Mouse (Mus musculus) neural tube, embryonic 14.5 days (tissue): ENCODE measurements around the gene Lrrc3c. TPM values are rescaled to one million over a fixed set of nuclear protein-coding genes. Genes with fewer than 3 reads are reported as not detected.

Experiments
- ATAC-seq: fragments of 200-750 bp; cut with Nextera tagmentation; 2 replicates; pipeline ENCODE4 v1.8.0; 2017; ENCODE audit warnings: low read depth, mild to moderate bottlenecking, moderate TSS enrichment, moderate library complexity
- H3K27ac ChIP-seq: fragments of 300-500 bp; sonication (generic); 2 replicates; pipeline ENCODE4 v1.5.1; 2014; ENCODE audit warnings: low read depth, mild to moderate bottlenecking, control low read depth, low read length, moderate library complexity, mixed read lengths
- H3K27me3 ChIP-seq: fragments of 300-500 bp; sonication (generic); 2 replicates; pipeline ENCODE4 v1.6.1; 2014; ENCODE audit warnings: low read length; ENCODE audit not compliant: control insufficient read depth, insufficient read depth
- H3K36me3 ChIP-seq: fragments of 300-500 bp; sonication (generic); 2 replicates; pipeline ENCODE4 v1.6.1; 2014; ENCODE audit warnings: low read length, mixed read lengths; ENCODE audit not compliant: control insufficient read depth, insufficient read depth
- H3K4me1 ChIP-seq: fragments of 300-500 bp; sonication (generic); 2 replicates; pipeline ENCODE4 v1.6.1; 2014; ENCODE audit warnings: low read length; ENCODE audit not compliant: control insufficient read depth, insufficient read depth
- H3K4me2 ChIP-seq: fragments of 300-500 bp; sonication (generic); 2 replicates; pipeline ENCODE4 v1.6.1; 2014; ENCODE audit warnings: mild to moderate bottlenecking, low read depth, low read length, control low read depth
- H3K4me3 ChIP-seq: fragments of 300-500 bp; sonication (generic); 2 replicates; pipeline ENCODE4 v1.5.1; 2014; ENCODE audit warnings: low read depth, low read length, control low read depth, mixed read lengths
- H3K9ac ChIP-seq: fragments of 300-500 bp; sonication (generic); replicated peaks from 2 replicates; pipeline ENCODE4 v1.6.1; 2014; ENCODE audit warnings: low read depth, mild to moderate bottlenecking, control low read depth, low read length, mixed read lengths
- H3K9me3 ChIP-seq: fragments of 300-500 bp; sonication (generic); 2 replicates; pipeline ENCODE4 v1.6.1; 2016; ENCODE audit warnings: low read length; ENCODE audit not compliant: control insufficient read depth
- WGBS: fragments of 180-500 bp; shearing (Covaris S2); extraction: QIAGEN DNeasy Blood & Tissue Kit; methylation state at CpG from one replicate; pipeline ENCODE4 v1.1.7; 2014; 5-methylcytosine and 5-hydroxymethylcytosine counted together
- polyA plus RNA-seq: library from polyadenylated mRNA; unstranded; fragments of >200 nt; fragmentation: Nextera tagmentation; extraction: Ambion mirVana; gene quantifications from 2 replicates; pipeline ENCODE4 v1.2.1, GENCODE M21; 2014

The Lrrc3c gene
- polyA plus RNA-seq, 1 experiment from 2014 or later: not detected

DNA sequence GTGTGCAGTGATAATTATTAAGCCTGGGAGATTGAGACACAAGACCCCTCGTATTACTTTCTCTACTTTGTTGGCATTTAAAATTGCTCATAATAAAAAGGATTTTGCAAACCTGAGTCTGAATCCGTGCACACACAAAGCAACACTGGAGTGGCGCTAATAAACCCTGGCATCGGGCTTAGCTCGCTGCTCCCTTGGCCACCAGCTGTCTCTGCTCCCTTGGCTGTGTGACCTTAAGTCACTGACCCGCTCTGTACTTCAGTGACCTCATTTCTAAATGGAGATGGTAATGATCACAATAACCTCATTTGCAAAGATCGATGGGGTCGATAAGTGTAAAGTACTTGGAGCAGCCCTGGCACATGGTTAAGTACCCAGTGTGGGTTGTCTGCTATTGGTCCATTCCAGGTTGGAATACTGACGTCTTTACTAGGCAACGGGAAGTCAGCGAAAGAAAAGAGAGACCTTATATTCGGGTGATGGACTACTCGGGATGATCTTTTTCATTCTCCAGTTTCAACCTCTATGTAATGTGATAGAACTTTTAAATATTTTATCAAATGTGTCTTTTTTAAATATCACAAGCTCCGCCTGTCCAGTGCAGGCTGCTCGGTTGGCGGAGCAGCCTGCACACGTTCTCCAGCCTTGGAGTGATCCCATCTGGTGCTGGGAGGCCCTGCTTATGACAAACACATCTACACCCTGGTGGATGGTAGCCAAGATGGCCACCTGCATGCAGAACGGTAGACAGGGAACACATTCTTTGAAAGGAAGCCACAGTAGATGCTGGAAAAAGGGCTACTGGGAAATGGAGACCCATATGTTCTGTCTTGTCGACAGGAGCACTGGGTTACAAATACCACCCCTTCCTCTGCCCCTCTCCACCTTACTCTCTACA, 7.3 kb upstream of the Lrrc3c start:
- no peaks in the 10 kb centered on the region for H3K9me3 ChIP-seq
- peaks cover 11% of the 10 kb centered on the region for H3K4me1 ChIP-seq
- H3K9ac ChIP-seq: no peak overlapping the region
- no peak overlapping the region for H3K4me2 ChIP-seq
- no peak overlapping the region for H3K27ac ChIP-seq
- 72% methylated on average over 19 of the region's 19 CpGs for WGBS
- ATAC-seq: no peak
- H3K36me3 ChIP-seq: no peaks in the 10 kb centered on the region
- H3K4me3 ChIP-seq: no peak overlapping the region
- H3K27me3 ChIP-seq: no peaks in the 10 kb centered on the region; the same call in 1 of the 2 replicates

- 81% methylated on average over 6 of the region's 6 CpGs for WGBS
- Histone ChIP-seq H3K27ac (no peak overlapping the region), H3K36me3 (no peaks in the 10 kb centered on the region)
These were observed 3.1 kb upstream of the Lrrc3c start for GRCm38 (mm10) chr11:98595021-98595420.

GRCm38 (mm10) chr11:98595473-98595872, 2.6 kb upstream of the Lrrc3c start:
- WGBS: 74% methylated on average over 10 of the region's 10 CpGs
- Histone ChIP-seq H3K9me3 (no peaks in the 10 kb centered on the region), H3K36me3 (no peaks in the 10 kb centered on the region), H3K9ac (no peak overlapping the region), H3K27me3 (peaks cover 3% of the 10 kb centered on the region), H3K27ac (no peak overlapping the region), H3K4me1 (no peaks in the 10 kb centered on the region), H3K4me2 (no peak overlapping the region), H3K4me3 (no peak overlapping the region)
- ATAC-seq: no peak

More at GRCm38 (mm10) chr11:98595021-98595420, 3.1 kb upstream of the Lrrc3c start:
- no peak for ATAC-seq
- H3K4me1 ChIP-seq: no peaks in the 10 kb centered on the region
- no peak overlapping the region for H3K9ac ChIP-seq
- H3K4me3 ChIP-seq: no peak overlapping the region
- H3K4me2 ChIP-seq: no peak overlapping the region
- peaks cover 3% of the 10 kb centered on the region for H3K27me3 ChIP-seq
- H3K9me3 ChIP-seq: no peaks in the 10 kb centered on the region

DNA sequence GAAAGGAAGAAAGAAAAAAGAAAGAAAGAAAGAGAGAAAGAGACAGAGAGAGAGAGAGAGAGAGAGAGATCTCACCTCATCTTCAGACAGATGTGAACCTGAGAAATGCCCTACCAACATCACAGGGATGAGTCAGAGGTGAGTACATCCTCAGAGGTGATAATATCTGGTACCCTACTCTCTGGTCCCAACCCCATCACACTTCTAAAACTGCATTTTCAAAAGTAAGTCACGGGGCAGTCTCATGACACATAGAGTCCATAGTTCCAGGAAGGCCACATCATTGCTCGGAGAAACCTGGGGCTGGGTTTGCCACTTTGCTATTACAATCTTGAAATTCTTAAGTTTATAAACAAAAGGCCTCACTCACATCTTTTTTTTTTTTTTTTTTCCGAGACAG, 2.1 kb upstream of the Lrrc3c start:
- Histone ChIP-seq H3K27me3 (peaks cover 3% of the 10 kb centered on the region), H3K9me3 (no peaks in the 10 kb centered on the region), H3K9ac (no peak overlapping the region), H3K4me3 (no peak overlapping the region), H3K4me1 (no peaks in the 10 kb centered on the region), H3K4me2 (no peak overlapping the region), H3K36me3 (no peaks in the 10 kb centered on the region), H3K27ac (no peak overlapping the region)
- 94% methylated on average over 3 of the region's 3 CpGs for WGBS
- ATAC-seq: no peak

DNA sequence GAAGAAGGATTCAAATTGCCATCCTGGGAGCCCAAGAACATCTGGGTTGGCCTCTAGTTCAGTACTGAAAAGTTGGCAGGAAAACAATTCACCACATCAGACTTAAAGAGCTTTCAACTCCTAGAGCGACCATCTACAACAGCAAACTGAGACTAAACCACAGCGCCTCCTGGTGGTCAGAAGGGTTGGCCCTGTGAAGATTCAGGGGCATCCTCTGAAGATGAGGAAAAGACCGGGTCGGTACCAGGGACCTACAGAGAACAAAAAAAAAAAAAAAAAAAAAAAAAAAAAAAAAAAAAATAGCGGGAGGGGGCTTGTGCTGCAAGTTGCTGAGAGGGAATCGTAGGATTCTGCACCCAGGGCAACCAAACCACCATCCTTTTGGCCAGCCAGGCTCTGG, 728 bp upstream of the Lrrc3c start:
- Histone ChIP-seq H3K9me3 (no peaks in the 10 kb centered on the region), H3K9ac (no peak overlapping the region), H3K27me3 (peaks cover 3% of the 10 kb centered on the region), H3K4me1 (no peaks in the 10 kb centered on the region), H3K4me2 (no peak overlapping the region), H3K27ac (no peak overlapping the region), H3K36me3 (no peaks in the 10 kb centered on the region), H3K4me3 (no peak overlapping the region)
- 39% methylated on average over 6 of the region's 6 CpGs for WGBS
- ATAC-seq: no peak

DNA sequence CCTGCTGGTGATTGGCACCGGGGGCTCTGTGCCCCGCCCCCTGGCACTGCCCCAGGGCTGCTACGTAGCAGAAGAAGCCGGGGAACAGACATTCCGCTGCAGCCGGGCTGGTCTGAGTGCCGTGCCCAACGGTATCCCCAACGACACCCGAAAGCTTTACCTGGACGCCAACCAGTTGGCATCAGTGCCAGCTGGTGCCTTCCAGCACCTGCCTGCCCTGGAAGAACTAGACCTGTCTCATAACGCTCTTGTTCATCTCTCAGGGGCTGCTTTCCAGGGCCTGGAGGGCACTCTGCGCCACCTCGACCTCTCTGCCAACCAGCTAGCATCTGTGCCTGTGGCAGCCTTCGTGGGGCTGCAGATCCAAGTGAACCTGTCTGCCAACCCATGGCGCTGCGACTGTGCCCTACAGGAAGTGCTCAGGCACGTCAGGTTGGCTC, 780 bp downstream of the Lrrc3c start:
- no peak overlapping the region for H3K4me2 ChIP-seq

DNA sequence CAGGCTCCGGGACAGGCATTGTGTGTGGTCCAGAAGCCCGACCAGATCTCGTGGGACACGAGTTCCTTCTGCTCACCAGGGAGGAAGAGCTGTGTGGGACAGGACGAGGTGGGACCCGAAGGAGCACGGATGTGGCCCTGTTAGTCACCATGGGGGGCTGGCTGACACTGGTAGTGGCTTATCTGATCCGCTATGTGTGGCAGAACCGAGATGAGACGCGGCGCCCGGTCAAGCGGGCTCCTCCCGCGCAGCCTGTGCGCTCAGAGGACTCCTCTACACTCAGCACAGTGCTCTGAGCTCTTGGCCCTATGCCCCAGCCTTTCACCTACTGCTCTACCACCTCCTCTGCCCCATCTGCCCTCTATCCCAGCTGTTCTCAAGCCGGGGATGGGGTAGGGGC, 1.2 kb downstream of the Lrrc3c start:
- WGBS: 43% methylated on average over 18 of the region's 18 CpGs

More for the DNA sequence above, 780 bp downstream of the Lrrc3c start:
- Histone ChIP-seq H3K4me3 (no peak overlapping the region), H3K9ac (0 out of 2 replicates have a peak overlapping the region, but pooled peaks have one; percentile 0), H3K9me3 (no peaks in the 10 kb centered on the region), H3K36me3 (no peaks in the 10 kb centered on the region), H3K27ac (no peak overlapping the region), H3K4me1 (no peaks in the 10 kb centered on the region), H3K27me3 (peaks cover 3% of the 10 kb centered on the region)
- 64% methylated on average over 18 of the region's 18 CpGs for WGBS
- no peak for ATAC-seq

GRCm38 (mm10) chr11:98602090-98602690, 4.1 kb downstream of the Lrrc3c start:
- Histone ChIP-seq H3K4me1 (no peaks in the 10 kb centered on the region), H3K4me2 (peak overlapping the region; percentile 34; the same call in 1 of the 2 replicates), H3K27ac (no peak overlapping the region), H3K9ac (0 out of 2 replicates have a peak overlapping the region, but pooled peaks have one; percentile 16), H3K9me3 (no peaks in the 10 kb centered on the region), H3K4me3 (no peak overlapping the region), H3K27me3 (peaks cover 3% of the 10 kb centered on the region; the same call in 1 of the 2 replicates), H3K36me3 (no peaks in the 10 kb centered on the region)
- 1% methylated on average over 20 of the region's 20 CpGs for WGBS
- no peak for ATAC-seq

More for the DNA sequence above, 1.2 kb downstream of the Lrrc3c start:
- Histone ChIP-seq H3K9me3 (no peaks in the 10 kb centered on the region), H3K4me2 (no peak overlapping the region), H3K9ac (0 out of 2 replicates have a peak overlapping the region, but pooled peaks have one; percentile 0), H3K27ac (no peak overlapping the region), H3K36me3 (no peaks in the 10 kb centered on the region), H3K27me3 (peaks cover 3% of the 10 kb centered on the region), H3K4me3 (no peak overlapping the region), H3K4me1 (no peaks in the 10 kb centered on the region)
- no peak for ATAC-seq

GRCm38 (mm10) chr11:98603953-98604352, 5.9 kb downstream of the Lrrc3c start:
- no peak for ATAC-seq

More at GRCm38 (mm10) chr11:98603953-98604352, 5.9 kb downstream of the Lrrc3c start:
- H3K9ac ChIP-seq: no peak overlapping the region
- H3K4me1 ChIP-seq: no peaks in the 10 kb centered on the region
- no peaks in the 10 kb centered on the region for H3K9me3 ChIP-seq
- no peaks in the 10 kb centered on the region for H3K36me3 ChIP-seq
- H3K27ac ChIP-seq: no peak overlapping the region
- H3K4me3 ChIP-seq: no peak overlapping the region
- no peak overlapping the region for H3K4me2 ChIP-seq
- H3K27me3 ChIP-seq: no peaks in the 10 kb centered on the region
- WGBS: 82% methylated on average over 2 of the region's 2 CpGs
